9 mouse cellular contexts compared by ENCODE assay signal in the genomic region with DNA sequence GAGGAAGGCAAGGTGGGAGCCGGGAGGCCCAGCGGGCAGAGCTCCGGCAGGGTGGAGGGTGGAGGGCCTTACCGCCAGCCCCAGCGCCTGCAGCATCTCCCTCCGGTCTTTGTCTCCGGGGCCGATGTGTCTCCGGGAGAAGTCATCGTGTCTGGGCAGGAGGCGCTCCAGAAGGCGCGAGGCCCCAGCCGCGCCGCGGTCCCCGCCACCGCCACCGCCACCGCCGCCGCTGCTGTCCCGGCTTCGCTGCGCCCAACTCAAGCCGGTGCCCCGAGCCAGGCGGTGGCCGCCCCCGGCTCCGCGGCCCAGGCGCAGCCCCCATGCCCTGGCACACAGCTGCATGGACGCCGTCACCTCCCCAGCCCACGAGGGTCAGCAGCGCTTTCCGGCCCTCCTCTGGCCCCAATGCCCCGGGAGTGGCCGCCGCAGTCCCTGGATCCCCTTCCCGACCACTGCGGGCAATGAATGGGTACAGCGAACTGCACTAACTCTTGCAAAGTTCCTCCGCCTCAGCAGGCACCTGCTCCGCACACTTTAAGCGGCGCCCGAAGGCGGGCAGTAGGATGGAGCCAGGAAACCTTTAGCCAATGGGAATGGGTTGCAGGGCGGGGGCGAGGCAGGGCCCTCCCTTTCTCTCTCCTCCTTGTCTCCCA. TPM values are rescaled to one million over a fixed set of nuclear protein-coding genes. Genes with fewer than 3 reads are reported as not detected.
DNase-seq lines count a peak whose midpoint lies in the region; ATAC-seq lines count a peak whose summit lies in the region.
"Had no signal": no experiment of that assay in that cellular context is flagged by ENCODE, and none has a peak within 500 bp of the region (broad histone marks: within the 10 kb centered on the region; RNA-seq: fewer than 3 reads in every experiment).

Gldc (minus strand) TSS at position 511 of the 653 bp plus-strand sequence.

- ATAC-seq in forebrain, embryonic 14.5 days, result peak; percentile 97
- peak; percentile 76 for ATAC-seq in liver, embryonic 15.5 days (ENCODE audit: insufficient read depth)

- DNase-seq in ES-CJ7 (ENCODE audit: low read depth, low spot score), result peak; percentile 86
- DNase-seq in cerebellum, adult 11 months, result peak; percentile 39
- peak; percentile 92 for DNase-seq in forebrain, embryonic 14.5 days (ENCODE audit: low spot score)
- DNase-seq in heart, postnatal 10 days, result peak; percentile 37 to 43
- peak; percentile 72 to 82 for DNase-seq in kidney, postnatal 4 days
- peak; percentile 27 for DNase-seq in ovary, postnatal 10 days (ENCODE audit: low spot score)
- peak; percentile 88 for DNase-seq in yolk sac, embryonic 10.5 days (ENCODE audit: low spot score)

- H3K4me3 ChIP-seq in forebrain, embryonic 14.5 days (ENCODE audit: low read depth, low read length), result peak within 1 kb of the TSS; percentile 63
- peak within 1 kb of the TSS; percentile 55 for H3K4me3 ChIP-seq in liver, embryonic 15.5 days (replicated peaks)

- H3K4me1 ChIP-seq in forebrain, embryonic 14.5 days (ENCODE audit: control insufficient read depth, insufficient read depth, low read length), result peaks cover 3% of the 10 kb centered on the region; the same call in 1 of the 2 replicates
- H3K4me1 ChIP-seq in liver, embryonic 15.5 days (replicated peaks), result peaks cover 10% of the 10 kb centered on the region

- H3K9me3 ChIP-seq in forebrain, embryonic 14.5 days (replicated peaks; ENCODE audit: control insufficient read depth, low read length), result no peaks in the 10 kb centered on the region
- no peaks in the 10 kb centered on the region for H3K9me3 ChIP-seq in liver, embryonic 15.5 days (replicated peaks)
- H3K9me3 ChIP-seq: G1E had no signal

- peak within 1 kb of the TSS; percentile 58; the same call in 1 of the 2 replicates for H3K27ac ChIP-seq in forebrain, embryonic 14.5 days (ENCODE audit: low read depth, low read length)
- H3K27ac ChIP-seq in liver, embryonic 15.5 days (replicated peaks), result no peak within 1 kb of the TSS

- H3K36me3 ChIP-seq in forebrain, embryonic 14.5 days (ENCODE audit: control insufficient read depth, insufficient read depth, low read length), result no peaks in the 10 kb centered on the region
- no peaks in the 10 kb centered on the region for H3K36me3 ChIP-seq in liver, embryonic 15.5 days (replicated peaks)
- H3K36me3 ChIP-seq: G1E had no signal

- under 1% methylated on average over 42 of the region's 53 CpGs for WGBS in forebrain, embryonic 14.5 days
- WGBS in liver, embryonic 15.5 days (ENCODE audit: insufficient replicate concordance), result 1% methylated on average over 53 of the region's 53 CpGs

- no peaks in the 10 kb centered on the region for H3K27me3 ChIP-seq in forebrain, embryonic 14.5 days (replicated peaks; ENCODE audit: control insufficient read depth, insufficient read depth, low read length)
- peaks cover 54% of the 10 kb centered on the region for H3K27me3 ChIP-seq in liver, embryonic 15.5 days

- peak within 1 kb of the TSS; percentile 75 for H3K9ac ChIP-seq in forebrain, embryonic 14.5 days (ENCODE audit: low read length)
- peak within 1 kb of the TSS; percentile 43; the same call in 1 of the 2 replicates for H3K9ac ChIP-seq in liver, embryonic 15.5 days

- intact Hi-C loops in heart, postnatal 10 days (cut with DNase I), result no loop called here

- H3K4me2 ChIP-seq in forebrain, embryonic 14.5 days (ENCODE audit: low read length), result peak within 1 kb of the TSS; percentile 98
- peak within 1 kb of the TSS; percentile 57 for H3K4me2 ChIP-seq in liver, embryonic 15.5 days

RNA-seq across cellular contexts. Expression of gene Gldc, which starts in this region (rescaled TPM):
- polyA plus RNA-seq in forebrain, embryonic 14.5 days (2014; fragmentation: Nextera tagmentation; extraction: Ambion mirVana), result 11.4 and 13.0 TPM in 2 replicates
- under 1 TPM; 0.10 to 0.24 TPM for total RNA-seq in heart, postnatal 10 days (2021)
- 25.1 and 28.9 TPM in 2 replicates for polyA plus RNA-seq in liver, embryonic 15.5 days (2015; fragmentation: Nextera tagmentation; extraction: Ambion mirVana)
- polyA plus RNA-seq: G1E had no signal

Comparison
In these comparisons a context has a peak if more than half of its experiments do, and no peak if none do; other contexts are left out.
1. Peak in DNase-seq in heart, postnatal 10 days; RNA of the gene not detected or under 1 TPM.
2. DNase-seq: peak in every context shown above with its lines; median percentile 92 in forebrain, embryonic 14.5 days; 88 in yolk sac, embryonic 10.5 days; 86 in ES-CJ7; 77 in kidney, postnatal 4 days; 40 in heart, postnatal 10 days; 39 in cerebellum, adult 11 months; 27 in ovary, postnatal 10 days.